9 mouse cellular contexts compared by ENCODE assay signal in the genomic region with DNA sequence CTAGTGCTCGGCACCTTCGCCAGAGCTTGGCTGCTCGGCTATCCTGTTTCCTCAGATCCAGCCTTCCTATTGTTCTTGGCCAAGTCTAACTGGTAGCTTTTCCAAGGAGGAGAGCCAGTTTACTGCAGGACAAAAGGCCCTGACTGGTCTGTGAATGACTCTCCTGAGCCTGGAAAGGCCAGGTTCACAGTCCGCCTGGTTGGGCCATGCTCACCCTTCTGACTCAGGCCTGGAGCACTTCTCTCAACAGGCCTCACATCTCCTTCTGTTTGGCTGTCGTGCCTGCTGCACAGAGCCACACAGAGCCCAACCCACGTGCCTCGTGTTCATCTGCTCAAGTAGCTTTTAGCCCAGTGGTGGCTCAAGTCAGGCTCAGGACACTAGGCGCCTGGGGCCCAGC. TPM values are rescaled to one million over a fixed set of nuclear protein-coding genes. Genes with fewer than 3 reads are reported as not detected.
DNase-seq lines count a peak whose midpoint lies in the region; ATAC-seq and TF ChIP-seq lines count a peak whose summit lies in the region.
"Had no signal": no experiment of that assay in that cellular context is flagged by ENCODE, and none has a peak within 500 bp of the region (broad histone marks: within the 10 kb centered on the region; RNA-seq: fewer than 3 reads in every experiment).

No protein-coding gene starts in this region.

- H3K36me3 ChIP-seq in hindbrain, embryonic 13.5 days, result peaks cover 16% of the 10 kb centered on the region
- 0 out of 2 replicates have a peak, but pooled peaks cover 4% of the 10 kb centered on the region for H3K36me3 ChIP-seq in hindbrain, embryonic 12.5 days
- no peaks in the 10 kb centered on the region for H3K36me3 ChIP-seq in E14TG2a.4 (ENCODE audit: insufficient read depth, low read length)
- H3K36me3 ChIP-seq in embryonic facial prominence, embryonic 10.5 days (replicated peaks), result peaks cover 21% of the 10 kb centered on the region
- no peaks in the 10 kb centered on the region for H3K36me3 ChIP-seq in heart, embryonic 15.5 days

- H3K9ac ChIP-seq in hindbrain, embryonic 13.5 days, result 0 out of 2 replicates have a peak overlapping the region, but pooled peaks have one; percentile 8
- no peak overlapping the region for H3K9ac ChIP-seq in hindbrain, embryonic 12.5 days
- no peak overlapping the region for H3K9ac ChIP-seq in heart, embryonic 15.5 days

- no peak for ATAC-seq in hindbrain, embryonic 13.5 days (ENCODE audit: low FRiP score)
- no peak for ATAC-seq in hindbrain, embryonic 12.5 days (ENCODE audit: low FRiP score)
- peak; percentile 40 for ATAC-seq in heart, embryonic 15.5 days (replicated peaks; ENCODE audit: insufficient number of reproducible peaks, insufficient read depth, low FRiP score, low read depth)
- ATAC-seq: inflammation-experienced regulatory T-cells, adult 6 months had no signal

- no peak overlapping the region for H3K4me3 ChIP-seq in hindbrain, embryonic 13.5 days
- H3K4me3 ChIP-seq in hindbrain, embryonic 12.5 days, result no peak overlapping the region
- H3K4me3 ChIP-seq in E14TG2a.4 (replicated peaks; ENCODE audit: low read length), result peak overlapping the region; percentile 74
- no peak overlapping the region for H3K4me3 ChIP-seq in embryonic facial prominence, embryonic 10.5 days
- H3K4me3 ChIP-seq in heart, embryonic 15.5 days, result no peak overlapping the region

- DNase-seq in embryonic facial prominence, embryonic 10.5 days (ENCODE audit: low spot score), result peak; percentile 27
- no peak for DNase-seq in cerebellum, adult 9-11 months
- DNase-seq in right cerebral cortex, postnatal 10 days (ENCODE audit: low spot score in 2 of 2), result no peak
- DNase-seq in cerebellum, postnatal 36 days, result no peak

- WGBS in hindbrain, embryonic 13.5 days, result 68% methylated on average over 8 of the region's 8 CpGs
- 64% methylated on average over 8 of the region's 8 CpGs for WGBS in hindbrain, embryonic 12.5 days
- WGBS in embryonic facial prominence, embryonic 10.5 days, result 66% methylated on average over 8 of the region's 8 CpGs
- WGBS in heart, embryonic 15.5 days, result 57% methylated on average over 8 of the region's 8 CpGs

- no peaks in the 10 kb centered on the region for H3K27me3 ChIP-seq in hindbrain, embryonic 13.5 days
- H3K27me3 ChIP-seq in hindbrain, embryonic 12.5 days, result no peaks in the 10 kb centered on the region
- peaks cover 29% of the 10 kb centered on the region for H3K27me3 ChIP-seq in E14TG2a.4 (ENCODE audit: insufficient read depth, low read length)
- H3K27me3 ChIP-seq in embryonic facial prominence, embryonic 10.5 days (replicated peaks; ENCODE audit: low read depth, poor library complexity, severe bottlenecking), result no peaks in the 10 kb centered on the region
- H3K27me3 ChIP-seq in heart, embryonic 15.5 days, result peaks cover 5% of the 10 kb centered on the region; the same call in 1 of the 2 replicates

- TF ChIP-seq CTCF in E14TG2a.4 (conservative IDR thresholded peaks at IDR 0.05; ENCODE audit: low read length), result no peak

- H3K4me1 ChIP-seq in hindbrain, embryonic 13.5 days (replicated peaks), result 0 out of 2 replicates have a peak, but pooled peaks cover 3% of the 10 kb centered on the region
- H3K4me1 ChIP-seq in hindbrain, embryonic 12.5 days, result 0 out of 2 replicates have a peak, but pooled peaks cover 4% of the 10 kb centered on the region
- H3K4me1 ChIP-seq in E14TG2a.4 (replicated peaks; ENCODE audit: low read depth, low read length), result peaks cover 39% of the 10 kb centered on the region
- peaks cover 19% of the 10 kb centered on the region for H3K4me1 ChIP-seq in embryonic facial prominence, embryonic 10.5 days
- peaks cover 8% of the 10 kb centered on the region; the same call in 1 of the 2 replicates for H3K4me1 ChIP-seq in heart, embryonic 15.5 days (replicated peaks)

- H3K27ac ChIP-seq in hindbrain, embryonic 13.5 days, result no peak overlapping the region
- H3K27ac ChIP-seq in hindbrain, embryonic 12.5 days, result no peak overlapping the region
- H3K27ac ChIP-seq in embryonic facial prominence, embryonic 10.5 days (replicated peaks), result peak overlapping the region; percentile 81
- peak overlapping the region; percentile 72 for H3K27ac ChIP-seq in heart, embryonic 15.5 days

- H3K4me2 ChIP-seq in hindbrain, embryonic 13.5 days, result no peak overlapping the region
- no peak overlapping the region for H3K4me2 ChIP-seq in hindbrain, embryonic 12.5 days (replicated peaks)
- no peak overlapping the region for H3K4me2 ChIP-seq in heart, embryonic 15.5 days

- no peaks in the 10 kb centered on the region for H3K9me3 ChIP-seq in hindbrain, embryonic 13.5 days
- no peaks in the 10 kb centered on the region for H3K9me3 ChIP-seq in hindbrain, embryonic 12.5 days (replicated peaks)
- peaks cover 7% of the 10 kb centered on the region; the same call in 1 of the 2 replicates for H3K9me3 ChIP-seq in E14TG2a.4 (ENCODE audit: low read length)
- H3K9me3 ChIP-seq in embryonic facial prominence, embryonic 10.5 days, result no peaks in the 10 kb centered on the region
- no peaks in the 10 kb centered on the region for H3K9me3 ChIP-seq in heart, embryonic 15.5 days (replicated peaks)

RNA-seq across cellular contexts. Expression of gene Dok3, which starts 6.4 kb away (rescaled TPM):
- 4.1 and 5.7 TPM in 2 replicates for polyA plus RNA-seq in hindbrain, embryonic 13.5 days (2015; fragmentation: Nextera tagmentation; extraction: Ambion mirVana)
- 3.7 and 4.7 TPM in 2 replicates for polyA plus RNA-seq in hindbrain, embryonic 12.5 days (2016; fragmentation: Nextera tagmentation; extraction: Ambion mirVana)
- 3.6 and 4.2 TPM in 2 replicates for polyA plus RNA-seq in embryonic facial prominence, embryonic 10.5 days (2016; fragmentation: Nextera tagmentation; extraction: Ambion mirVana)
- 1.3 and 3.0 TPM in 2 replicates for polyA plus RNA-seq in heart, embryonic 15.5 days (2015; fragmentation: Nextera tagmentation; extraction: Ambion mirVana)

RNA-seq across cellular contexts. Expression of gene Pdlim7, which starts 9.3 kb away (rescaled TPM):
- 141 and 146 TPM in 2 replicates for polyA plus RNA-seq in hindbrain, embryonic 13.5 days (2015; fragmentation: Nextera tagmentation; extraction: Ambion mirVana)
- 154 and 158 TPM in 2 replicates for polyA plus RNA-seq in hindbrain, embryonic 12.5 days (2016; fragmentation: Nextera tagmentation; extraction: Ambion mirVana)
- polyA plus RNA-seq in embryonic facial prominence, embryonic 10.5 days (2016; fragmentation: Nextera tagmentation; extraction: Ambion mirVana), result 209 and 215 TPM in 2 replicates
- 221 and 251 TPM in 2 replicates for polyA plus RNA-seq in heart, embryonic 15.5 days (2015; fragmentation: Nextera tagmentation; extraction: Ambion mirVana)

RNA-seq across cellular contexts. Expression of gene Ddx41, which starts 13.7 kb away (rescaled TPM):
- polyA plus RNA-seq in hindbrain, embryonic 13.5 days (2015; fragmentation: Nextera tagmentation; extraction: Ambion mirVana), result 55.6 and 55.9 TPM in 2 replicates
- polyA plus RNA-seq in hindbrain, embryonic 12.5 days (2016; fragmentation: Nextera tagmentation; extraction: Ambion mirVana), result 64.0 and 64.6 TPM in 2 replicates
- 90.0 and 93.5 TPM in 2 replicates for polyA plus RNA-seq in embryonic facial prominence, embryonic 10.5 days (2016; fragmentation: Nextera tagmentation; extraction: Ambion mirVana)
- polyA plus RNA-seq in heart, embryonic 15.5 days (2015; fragmentation: Nextera tagmentation; extraction: Ambion mirVana), result 23.6 and 34.7 TPM in 2 replicates

RNA-seq across cellular contexts. Expression of gene Dbn1, which starts 34.8 kb away (rescaled TPM):
- 615 and 625 TPM in 2 replicates for polyA plus RNA-seq in hindbrain, embryonic 13.5 days (2015; fragmentation: Nextera tagmentation; extraction: Ambion mirVana)
- polyA plus RNA-seq in hindbrain, embryonic 12.5 days (2016; fragmentation: Nextera tagmentation; extraction: Ambion mirVana), result 585 and 628 TPM in 2 replicates
- polyA plus RNA-seq in embryonic facial prominence, embryonic 10.5 days (2016; fragmentation: Nextera tagmentation; extraction: Ambion mirVana), result 412 and 419 TPM in 2 replicates
- 60.1 and 77.2 TPM in 2 replicates for polyA plus RNA-seq in heart, embryonic 15.5 days (2015; fragmentation: Nextera tagmentation; extraction: Ambion mirVana)

RNA-seq across cellular contexts. Expression of gene Fam193b, which starts 48.2 kb away (rescaled TPM):
- 57.0 and 57.1 TPM in 2 replicates for polyA plus RNA-seq in hindbrain, embryonic 13.5 days (2015; fragmentation: Nextera tagmentation; extraction: Ambion mirVana)
- 67.4 and 71.9 TPM in 2 replicates for polyA plus RNA-seq in hindbrain, embryonic 12.5 days (2016; fragmentation: Nextera tagmentation; extraction: Ambion mirVana)
- polyA plus RNA-seq in embryonic facial prominence, embryonic 10.5 days (2016; fragmentation: Nextera tagmentation; extraction: Ambion mirVana), result 62.7 and 67.3 TPM in 2 replicates
- polyA plus RNA-seq in heart, embryonic 15.5 days (2015; fragmentation: Nextera tagmentation; extraction: Ambion mirVana), result 17.1 and 22.6 TPM in 2 replicates

Comparison
In these comparisons a context has a peak if more than half of its experiments do, and no peak if none do; other contexts are left out.
1. H3K27ac ChIP-seq: peak in embryonic facial prominence, embryonic 10.5 days (single experiment) and heart, embryonic 15.5 days (single experiment); none in hindbrain, embryonic 13.5 days (single experiment) and hindbrain, embryonic 12.5 days (single experiment).